Mouse (Mus musculus) intestine, embryonic 14.5 days (tissue): ENCODE results near the gene Relt. TPM values are rescaled to one million over a fixed set of nuclear protein-coding genes. Genes with fewer than 3 reads are reported as not detected.

ENCODE experiments used
- ATAC-seq: fragments of 200-750 bp; cut with Nextera tagmentation; replicated peaks from 2 replicates; pipeline ENCODE4 v1.8.0; 2017; ENCODE audit warnings: low read depth, moderate number of reproducible peaks, moderate TSS enrichment, moderate library complexity; ENCODE audit not compliant: low FRiP score, low TSS enrichment
- DNase-seq: peaks from one replicate; pipeline ENCODE4 v3.0.0-alpha.2; 2018; ENCODE audit warnings: low spot score
- H3K27ac ChIP-seq: fragments of 300-500 bp; sonication (generic); 2 replicates; pipeline ENCODE4 v1.5.1; 2014; ENCODE audit warnings: low read depth, mild to moderate bottlenecking, control low read depth
- H3K27me3 ChIP-seq: fragments of 300-500 bp; sonication (generic); replicated peaks from 2 replicates; pipeline ENCODE4 v1.6.1; 2014; ENCODE audit warnings: low read length, control low read depth; ENCODE audit not compliant: control insufficient read depth, insufficient read depth
- H3K36me3 ChIP-seq: fragments of 300-500 bp; sonication (generic); 2 replicates; pipeline ENCODE4 v1.6.1; 2014; ENCODE audit warnings: low read length, control low read depth; ENCODE audit not compliant: control insufficient read depth, insufficient read depth
- H3K4me1 ChIP-seq: fragments of 300-500 bp; sonication (generic); replicated peaks from 2 replicates; pipeline ENCODE4 v1.6.1; 2014; ENCODE audit warnings: low read length, control low read depth, mixed read lengths; ENCODE audit not compliant: control insufficient read depth, insufficient read depth
- H3K4me2 ChIP-seq: fragments of 300-500 bp; sonication (generic); 2 replicates; pipeline ENCODE4 v1.6.1; 2014; ENCODE audit warnings: low read length
- H3K4me3 ChIP-seq: fragments of 300-500 bp; sonication (generic); 2 replicates; pipeline ENCODE4 v1.5.1; 2014; ENCODE audit warnings: low read depth, low read length, control low read depth, mixed read lengths
- H3K9ac ChIP-seq: fragments of 300-500 bp; sonication (generic); 2 replicates; pipeline ENCODE4 v1.6.1; 2014; ENCODE audit warnings: mild to moderate bottlenecking, low read length
- H3K9me3 ChIP-seq: fragments of 300-500 bp; sonication (generic); 2 replicates; pipeline ENCODE4 v1.6.1; 2016; ENCODE audit warnings: low read length, control low read depth; ENCODE audit not compliant: control insufficient read depth
- WGBS: fragments of 180-500 bp; shearing (Covaris S2); extraction: QIAGEN DNeasy Blood & Tissue Kit; methylation state at CpG from one replicate; pipeline ENCODE4 v1.1.7; 2014; 5-methylcytosine and 5-hydroxymethylcytosine counted together
- polyA plus RNA-seq: library from polyadenylated mRNA; unstranded; fragments of >200 nt; fragmentation: Nextera tagmentation; extraction: Ambion mirVana; gene quantifications from 2 replicates; pipeline ENCODE4 v1.2.1, GENCODE M21; 2014

Gene Relt
- polyA plus RNA-seq, 1 experiment from 2014 or later, result 2.0 TPM

DNA sequence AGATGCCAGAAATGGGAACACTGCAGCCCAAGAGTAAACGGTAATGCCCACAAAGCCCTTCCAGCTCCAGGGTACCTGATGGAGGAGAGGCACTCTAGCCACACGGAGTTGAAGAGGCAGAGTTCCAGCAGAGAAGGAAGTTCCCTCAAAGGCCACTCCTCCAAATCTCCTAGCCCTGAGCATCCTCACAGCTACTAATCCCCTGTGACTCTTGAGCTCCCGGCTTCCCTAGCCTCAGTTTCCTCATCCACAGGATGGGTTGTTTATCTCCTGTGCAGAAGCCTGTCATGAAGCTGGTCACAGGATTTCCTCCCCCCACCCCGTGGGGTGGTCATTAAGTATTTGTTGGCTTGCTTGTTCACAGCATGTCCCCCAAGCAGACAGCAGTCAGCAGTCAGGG is 7.9 kb downstream of the Relt start:
- H3K27me3 ChIP-seq, result no peaks in the 10 kb centered on the region
- no peak overlapping the region for H3K4me2 ChIP-seq
- no peak overlapping the region for H3K4me3 ChIP-seq
- 39% methylated on average over 4 of the region's 4 CpGs for WGBS
- peaks cover 19% of the 10 kb centered on the region for H3K4me1 ChIP-seq
- H3K9me3 ChIP-seq, result no peaks in the 10 kb centered on the region
- no peak for DNase-seq
- ATAC-seq, result no peak
- no peak overlapping the region for H3K9ac ChIP-seq
- H3K36me3 ChIP-seq, result no peaks in the 10 kb centered on the region
- no peak overlapping the region for H3K27ac ChIP-seq

DNA sequence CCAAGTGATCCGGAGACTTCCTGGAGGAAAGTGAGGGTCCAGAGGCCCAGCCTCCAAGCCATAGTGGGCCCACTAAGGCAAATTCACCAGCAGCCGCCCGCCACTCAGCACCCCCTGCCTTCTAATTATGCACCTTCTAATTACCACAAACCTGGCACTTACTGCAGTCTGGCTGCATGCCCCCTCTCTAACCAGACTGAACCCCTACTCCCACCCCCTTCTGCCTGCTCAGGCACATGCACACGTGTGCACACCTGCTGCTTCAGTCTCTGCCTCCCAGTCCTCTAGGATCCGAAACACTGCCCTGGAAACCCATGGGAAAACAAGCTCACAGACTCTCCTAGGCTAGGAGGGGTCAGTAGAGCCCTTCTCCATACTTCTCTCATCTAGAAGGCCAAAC is 8.4 kb downstream of the Relt start:
- ATAC-seq, result no peak
- no peak overlapping the region for H3K27ac ChIP-seq
- no peaks in the 10 kb centered on the region for H3K36me3 ChIP-seq
- 73% methylated on average over 5 of the region's 5 CpGs for WGBS
- H3K9me3 ChIP-seq, result no peaks in the 10 kb centered on the region
- H3K4me1 ChIP-seq, result peaks cover 19% of the 10 kb centered on the region
- H3K4me2 ChIP-seq, result no peak overlapping the region
- H3K27me3 ChIP-seq, result no peaks in the 10 kb centered on the region
- no peak for DNase-seq
- no peak overlapping the region for H3K9ac ChIP-seq
- H3K4me3 ChIP-seq, result no peak overlapping the region

DNA sequence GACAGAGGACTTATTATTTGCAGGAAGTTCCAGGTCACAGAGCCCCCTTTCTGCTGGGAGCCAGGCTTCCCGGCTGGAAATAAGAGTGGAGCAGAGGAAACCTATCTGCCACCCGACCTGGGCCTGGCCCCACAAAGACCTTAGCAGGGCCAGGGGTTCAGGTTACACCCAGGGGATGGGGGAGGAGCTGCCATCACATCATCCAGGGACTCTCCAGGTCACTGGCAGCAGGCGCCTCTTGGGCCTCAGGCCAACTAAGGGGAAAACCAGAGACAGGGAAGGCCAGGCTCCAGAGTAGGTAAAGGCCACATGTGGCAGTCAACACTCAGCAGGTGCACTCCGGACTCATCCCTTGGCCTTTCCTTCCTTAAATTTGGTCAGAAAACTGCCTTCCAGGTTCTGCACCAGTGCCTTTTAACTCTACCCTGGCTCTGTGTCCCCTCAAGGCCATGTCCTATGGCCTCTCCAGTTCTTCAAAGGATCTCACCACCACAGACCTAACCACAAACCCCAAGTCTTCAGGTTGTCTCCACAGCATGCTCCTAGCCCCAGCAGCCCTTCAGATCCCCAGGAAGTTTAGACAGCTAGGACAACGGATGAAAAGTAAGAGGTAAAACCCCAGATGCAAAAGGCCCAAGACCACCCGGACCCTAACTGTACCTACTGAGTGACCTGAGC is 9.0 kb downstream of the Relt start:
- Histone ChIP-seq H3K9ac (no peak overlapping the region), H3K4me3 (no peak overlapping the region), H3K27ac (no peak overlapping the region), H3K4me1 (peaks cover 19% of the 10 kb centered on the region), H3K27me3 (no peaks in the 10 kb centered on the region), H3K9me3 (no peaks in the 10 kb centered on the region), H3K36me3 (no peaks in the 10 kb centered on the region), H3K4me2 (no peak overlapping the region)
- no peak for DNase-seq
- ATAC-seq, result no peak; the same call in 1 of the 2 replicates
- 55% methylated on average over 6 of the region's 6 CpGs for WGBS

DNA sequence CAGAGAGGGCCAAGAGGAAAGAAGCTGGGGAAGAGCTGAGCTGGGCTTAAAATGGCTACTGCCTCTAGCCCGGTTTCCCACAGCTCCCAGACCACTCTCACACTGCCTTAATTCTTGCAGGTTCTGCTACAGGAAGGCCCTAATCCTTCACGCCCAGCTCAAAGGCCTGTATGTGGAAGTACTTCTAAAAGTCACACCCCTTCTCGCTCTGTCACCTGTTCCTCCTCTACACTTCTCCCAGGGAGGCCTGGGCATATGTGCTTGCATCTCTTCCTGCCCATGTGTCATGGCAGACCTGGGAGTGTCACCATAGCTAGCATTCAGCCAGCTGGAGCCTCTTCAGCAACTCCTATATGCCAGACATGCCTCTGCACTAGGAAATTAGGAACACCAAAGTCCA is 9.8 kb downstream of the Relt start:
- DNase-seq (no peak), ATAC-seq (no peak)
- Histone ChIP-seq H3K36me3 (no peaks in the 10 kb centered on the region), H3K9ac (no peak overlapping the region), H3K4me2 (no peak overlapping the region), H3K27ac (no peak overlapping the region), H3K4me1 (peaks cover 19% of the 10 kb centered on the region), H3K27me3 (no peaks in the 10 kb centered on the region), H3K4me3 (no peak overlapping the region), H3K9me3 (no peaks in the 10 kb centered on the region)
- WGBS, result 82% methylated on average over 3 of the region's 3 CpGs

DNA sequence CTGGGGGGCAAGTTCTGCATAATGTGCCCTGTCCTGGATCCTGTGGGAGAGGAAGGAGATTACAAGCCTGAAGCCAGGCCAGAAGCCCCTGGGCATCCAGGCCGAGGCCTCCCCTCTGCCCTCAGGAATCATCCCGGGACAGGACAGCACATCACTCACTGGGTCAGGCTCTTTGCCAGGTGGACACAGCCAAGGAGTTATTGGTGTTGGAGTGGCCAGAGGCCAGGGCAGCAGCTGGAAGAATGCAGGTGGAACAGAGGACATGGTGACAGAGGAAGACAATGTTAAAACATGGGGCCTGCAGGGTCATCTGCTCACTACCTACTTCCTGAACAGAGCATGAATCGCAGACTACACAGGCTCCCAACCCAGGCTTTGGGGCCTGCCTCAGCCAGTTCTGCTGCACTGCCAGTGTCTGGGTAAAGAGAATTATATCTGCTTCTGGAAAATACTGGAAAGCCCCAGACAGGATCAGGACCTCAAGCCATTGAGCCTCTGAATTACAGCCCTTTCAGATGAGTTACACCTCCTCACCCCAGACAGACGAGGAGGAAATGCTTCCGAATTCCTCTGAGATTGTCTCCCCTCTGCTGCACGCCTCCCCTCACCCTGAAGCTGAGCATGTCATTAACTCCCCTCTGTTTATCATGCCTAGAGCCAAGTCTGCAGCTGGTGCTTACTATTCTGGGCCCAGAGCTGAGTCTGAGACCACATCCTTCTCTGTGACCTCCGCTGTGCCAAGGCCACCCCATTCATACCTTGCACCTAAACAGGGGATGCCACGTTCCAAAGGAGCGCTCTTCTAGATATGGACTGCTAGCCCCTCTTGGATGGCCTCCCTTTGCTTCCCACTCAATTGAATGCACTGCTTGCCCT is 11.5 kb downstream of the Relt start:
- Histone ChIP-seq H3K27ac (0 out of 2 replicates have a peak overlapping the region, but pooled peaks have one; percentile 38), H3K9me3 (no peaks in the 10 kb centered on the region), H3K4me2 (no peak overlapping the region), H3K4me1 (peaks cover 19% of the 10 kb centered on the region), H3K4me3 (no peak overlapping the region), H3K36me3 (no peaks in the 10 kb centered on the region), H3K9ac (no peak overlapping the region), H3K27me3 (no peaks in the 10 kb centered on the region)
- ATAC-seq (no peak), DNase-seq (no peak)
- WGBS, result 49% methylated on average over 9 of the region's 9 CpGs

DNA sequence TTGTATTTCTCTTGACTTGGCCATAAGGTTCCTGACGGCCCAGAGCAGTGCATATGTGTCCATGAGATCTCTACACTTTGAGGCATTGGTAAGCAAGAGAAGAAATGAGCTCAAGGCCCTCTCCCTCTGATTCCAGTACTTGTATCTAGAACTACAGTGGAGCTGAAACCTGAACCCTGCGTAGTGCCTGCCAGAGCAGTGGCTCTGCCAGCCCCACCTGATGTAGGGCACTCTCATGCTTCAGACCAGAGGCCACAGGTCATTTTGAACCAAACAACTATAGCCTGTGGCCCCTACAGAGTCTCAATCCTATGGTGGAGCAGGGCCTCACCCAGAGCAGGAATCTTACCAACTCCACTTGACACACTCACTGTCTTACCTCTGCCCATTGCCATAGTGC is 13.7 kb downstream of the Relt start:
- Histone ChIP-seq H3K9ac (no peak overlapping the region), H3K4me2 (no peak overlapping the region), H3K4me3 (no peak overlapping the region), H3K36me3 (no peaks in the 10 kb centered on the region), H3K27ac (no peak overlapping the region), H3K27me3 (no peaks in the 10 kb centered on the region), H3K9me3 (no peaks in the 10 kb centered on the region), H3K4me1 (peaks cover 18% of the 10 kb centered on the region)
- ATAC-seq, result no peak
- DNase-seq, result peak; percentile 45
- 90% methylated on average over 2 of the region's 2 CpGs for WGBS

DNA sequence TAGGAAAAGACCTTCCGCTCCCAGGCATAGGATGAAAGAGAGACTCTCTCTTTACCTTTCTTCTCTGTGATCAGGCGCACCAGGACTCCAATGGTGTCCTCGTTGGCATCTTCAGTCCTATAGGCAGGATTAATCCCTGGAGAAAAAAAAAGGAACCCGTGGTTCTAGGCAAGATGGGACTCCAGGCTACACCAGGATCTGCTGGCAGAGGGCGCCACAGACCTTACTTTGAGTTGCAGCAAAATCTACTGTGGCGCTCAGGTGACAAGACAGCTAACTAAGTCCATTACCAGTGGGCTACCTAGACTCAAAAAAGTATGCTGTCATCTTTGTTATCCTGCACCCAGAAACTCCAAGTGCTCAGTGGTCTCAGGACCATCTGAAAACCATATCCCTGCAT is 14.5 kb downstream of the Relt start:
- DNase-seq, result peak; percentile 77
- ATAC-seq, result no peak
- no peak overlapping the region for H3K4me3 ChIP-seq
- H3K9me3 ChIP-seq, result no peaks in the 10 kb centered on the region
- no peaks in the 10 kb centered on the region for H3K36me3 ChIP-seq
- H3K4me2 ChIP-seq, result no peak overlapping the region
- H3K4me1 ChIP-seq, result peaks cover 18% of the 10 kb centered on the region
- H3K27ac ChIP-seq, result no peak overlapping the region
- H3K27me3 ChIP-seq, result no peaks in the 10 kb centered on the region
- 36% methylated on average over 6 of the region's 6 CpGs for WGBS
- H3K9ac ChIP-seq, result no peak overlapping the region

DNA sequence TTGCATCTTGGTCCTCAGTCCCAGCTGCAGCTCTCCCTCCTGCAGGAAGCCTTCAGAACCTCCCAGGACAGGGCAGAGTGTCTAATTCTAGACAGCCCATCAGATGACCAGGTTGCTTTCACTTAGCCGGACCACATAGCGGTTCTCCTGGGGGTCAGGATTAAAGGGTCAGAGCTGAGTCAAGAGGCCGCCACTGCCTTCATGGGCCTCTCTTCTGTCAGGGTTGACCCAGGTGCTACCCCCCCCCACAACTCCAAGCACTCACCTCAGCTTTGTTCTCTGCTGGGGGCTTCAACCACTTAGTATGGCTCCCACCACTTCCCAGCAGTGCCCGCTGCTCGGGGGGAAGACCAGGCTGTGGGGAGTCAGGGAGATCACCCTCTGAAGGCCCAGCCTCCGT is 16.1 kb downstream of the Relt start:
- WGBS, result 84% methylated on average over 6 of the region's 6 CpGs
- no peaks in the 10 kb centered on the region for H3K9me3 ChIP-seq
- H3K4me1 ChIP-seq, result peaks cover 17% of the 10 kb centered on the region
- DNase-seq (no peak), ATAC-seq (no peak)
- no peak overlapping the region for H3K4me3 ChIP-seq
- no peak overlapping the region for H3K9ac ChIP-seq
- H3K4me2 ChIP-seq, result no peak overlapping the region
- no peak overlapping the region for H3K27ac ChIP-seq
- H3K27me3 ChIP-seq, result no peaks in the 10 kb centered on the region
- no peaks in the 10 kb centered on the region for H3K36me3 ChIP-seq
